Mouse (Mus musculus) intestine, embryonic 15.5 days (tissue): Measurements from ENCODE around the gene Gngt2. TPM values are rescaled to one million over a fixed set of nuclear protein-coding genes. Genes with fewer than 3 reads are reported as not detected.
"Not testable (repeated sequence)": the region's sequence is repeated elsewhere in the genome, so short reads cannot be mapped to it uniquely, and the experiment has no call there.

ENCODE experiments used
- ATAC-seq: fragments of 200-750 bp; cut with Nextera tagmentation; 2 replicates; pipeline ENCODE4 v1.8.0; 2017; ENCODE audit warnings: moderate TSS enrichment, moderate library complexity
- H3K27ac ChIP-seq: fragments of 300-500 bp; sonication (generic); 2 replicates; pipeline ENCODE4 v1.5.1; 2015; ENCODE audit warnings: mild to moderate bottlenecking, inconsistent platforms
- H3K27me3 ChIP-seq: fragments of 300-500 bp; sonication (generic); replicated peaks from 2 replicates; pipeline ENCODE4 v1.6.1; 2015; ENCODE audit warnings: inconsistent platforms
- H3K36me3 ChIP-seq: fragments of 300-500 bp; sonication (generic); 2 replicates; pipeline ENCODE4 v1.6.1; 2015; ENCODE audit warnings: inconsistent platforms
- H3K4me1 ChIP-seq: fragments of 300-500 bp; sonication (generic); replicated peaks from 2 replicates; pipeline ENCODE4 v1.6.1; 2015; ENCODE audit warnings: inconsistent platforms
- H3K4me2 ChIP-seq: fragments of 300-500 bp; sonication (generic); replicated peaks from 2 replicates; pipeline ENCODE4 v1.6.1; 2015; ENCODE audit warnings: mild to moderate bottlenecking, inconsistent platforms
- H3K4me3 ChIP-seq: fragments of 300-500 bp; sonication (generic); replicated peaks from 2 replicates; pipeline ENCODE4 v1.5.1; 2015; ENCODE audit warnings: inconsistent platforms
- H3K9ac ChIP-seq: fragments of 300-500 bp; sonication (generic); 2 replicates; pipeline ENCODE4 v1.6.1; 2015; ENCODE audit warnings: inconsistent platforms
- H3K9me3 ChIP-seq: fragments of 300-500 bp; sonication (generic); 2 replicates; pipeline ENCODE4 v1.6.1; 2016; ENCODE audit warnings: inconsistent platforms
- WGBS: fragments of 180-500 bp; shearing (Covaris S2); methylation state at CpG from one replicate; pipeline ENCODE4 v1.1.7; 2015; 5-methylcytosine and 5-hydroxymethylcytosine counted together
- polyA plus RNA-seq: library from polyadenylated mRNA; unstranded; fragments of >200 nt; fragmentation: Nextera tagmentation; extraction: Ambion mirVana; gene quantifications from 2 replicates; pipeline ENCODE4 v1.2.1, GENCODE M21; 2015

Gngt2 gene
- polyA plus RNA-seq, 1 experiment from 2014 or later, result 20.3 TPM

DNA sequence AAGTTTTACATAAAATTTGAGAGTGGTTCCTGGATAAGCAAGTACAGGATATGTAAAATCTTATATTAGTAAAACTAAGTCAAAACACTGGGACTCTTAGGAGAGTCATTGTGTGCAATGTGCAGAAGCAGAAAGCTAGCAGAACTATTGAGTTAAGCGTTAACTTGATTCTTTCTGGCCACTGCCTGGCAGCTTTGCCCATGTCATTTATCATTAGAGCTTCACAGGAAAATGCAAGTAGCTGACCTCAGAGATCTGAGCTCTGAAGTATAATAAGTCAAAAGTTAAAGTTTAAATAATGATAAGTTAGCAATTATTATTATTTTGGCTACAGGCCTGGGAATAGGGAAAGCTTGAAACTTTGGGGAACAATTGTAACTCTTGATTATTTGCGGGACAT lies 42.8 kb downstream of the Gngt2 start:
- not testable (repeated sequence) for H3K4me2 ChIP-seq, H3K36me3 ChIP-seq, H3K27me3 ChIP-seq, ATAC-seq, H3K4me3 ChIP-seq, H3K27ac ChIP-seq, H3K4me1 ChIP-seq, H3K9ac ChIP-seq, H3K9me3 ChIP-seq
- WGBS, result 63% methylated on average over 2 of the region's 2 CpGs

GRCm38 (mm10) chr11:95890462-95891051 lies 53.5 kb downstream of the Gngt2 start:
- no peak overlapping the region for H3K27ac ChIP-seq
- no peak for ATAC-seq
- H3K4me3 ChIP-seq, result no peak overlapping the region
- no peaks in the 10 kb centered on the region for H3K27me3 ChIP-seq
- 0 out of 2 replicates have a peak, but pooled peaks cover 3% of the 10 kb centered on the region for H3K9me3 ChIP-seq
- no peaks in the 10 kb centered on the region for H3K4me1 ChIP-seq
- H3K36me3 ChIP-seq, result 0 out of 2 replicates have a peak, but pooled peaks cover 4% of the 10 kb centered on the region
- H3K4me2 ChIP-seq, result no peak overlapping the region
- 71% methylated on average over 2 of the region's 2 CpGs for WGBS
- no peak overlapping the region for H3K9ac ChIP-seq

Other genes with a start within 250 kb of the Gngt2 start
- gene Ngfr, start 249.5 kb upstream of the Gngt2 start, polyA plus RNA-seq, result 14.5 and 15.8 TPM in 2 replicates
- 305 and 328 TPM in 2 replicates for gene Phb, start 170.3 kb upstream of the Gngt2 start, polyA plus RNA-seq
- gene Zfp652, start 124.5 kb upstream of the Gngt2 start, polyA plus RNA-seq, result 18.0 and 18.4 TPM in 2 replicates
- 0.77 and 0.96 TPM in 2 replicates for gene B130006D01Rik, start 113.6 kb upstream of the Gngt2 start, polyA plus RNA-seq
- 0.55 and 0.56 TPM in 2 replicates for gene Phospho1, start 12.7 kb upstream of the Gngt2 start, polyA plus RNA-seq
- 9.5 and 10.0 TPM in 2 replicates for gene Abi3, start 5.3 kb downstream of the Gngt2 start, polyA plus RNA-seq
- gene B4galnt2, start 77.7 kb downstream of the Gngt2 start, polyA plus RNA-seq, result 36.3 and 39.9 TPM in 2 replicates
- 42.8 TPM in 2 replicates for gene Igf2bp1, start 168.7 kb downstream of the Gngt2 start, polyA plus RNA-seq
- gene Gip, start 187.3 kb downstream of the Gngt2 start, polyA plus RNA-seq, result 4.9 and 5.8 TPM in 2 replicates
- 96.3 and 105 TPM in 2 replicates for gene Snf8, start 197.7 kb downstream of the Gngt2 start, polyA plus RNA-seq
- gene Ube2z, start 228.2 kb downstream of the Gngt2 start, polyA plus RNA-seq, result 35.3 and 37.1 TPM in 2 replicates
- gene Atp5g1, start 238.5 kb downstream of the Gngt2 start, polyA plus RNA-seq, result 930 and 1,145 TPM in 2 replicates